Mouse (Mus musculus): Measurements from ENCODE around the gene Pde6b.

DNA sequence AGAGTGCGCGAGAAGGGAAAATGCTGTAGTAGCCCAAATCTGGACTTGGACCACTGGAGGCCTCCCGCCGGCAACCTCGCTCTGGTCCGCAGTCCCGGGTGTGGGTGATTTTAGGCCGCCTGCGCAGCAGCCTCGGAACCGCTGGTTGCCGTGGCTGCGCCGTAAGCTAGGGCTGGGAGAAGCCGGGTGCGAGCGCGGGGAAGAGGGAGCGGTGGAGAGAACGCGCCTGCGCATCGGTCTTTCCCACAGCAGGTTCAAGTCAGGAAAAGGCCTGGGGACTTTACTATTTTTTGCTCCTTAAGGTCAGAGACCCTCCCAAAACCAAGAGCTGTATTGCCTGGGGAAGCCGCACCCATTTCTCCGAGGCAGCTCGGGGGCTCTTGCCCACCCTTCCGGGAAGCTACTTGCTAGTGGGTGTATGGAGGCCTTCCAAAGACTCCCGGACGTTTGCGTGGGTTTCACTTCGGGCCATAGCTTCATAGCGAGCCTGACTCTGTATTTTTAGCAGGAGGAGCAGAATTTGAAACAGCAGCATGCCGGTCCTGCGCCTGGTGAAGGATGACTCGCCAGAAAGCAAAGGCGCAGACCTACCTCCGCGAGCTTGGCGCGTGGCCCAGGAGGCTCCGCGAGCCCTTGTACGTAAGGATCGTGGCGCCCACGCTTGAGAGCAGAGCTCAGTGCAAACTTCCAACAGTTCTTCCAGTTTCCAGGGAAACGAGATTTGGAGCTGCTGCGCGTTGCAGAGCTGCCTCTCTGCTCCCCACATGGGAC is 19.2 kb upstream of the Pde6b start:
- TF ChIP-seq CEBPB (IDR thresholded peaks at IDR 0.05; ENCODE audit: insufficient read depth, poor library complexity, severe bottlenecking) = no peak
- TF ChIP-seq MYOD1 (IDR thresholded peaks at IDR 0.05; ENCODE audit: control insufficient read depth in 1 of 3, insufficient read length in 2 of 3, low read depth in 2 of 3) = no peak
- TF ChIP-seq POLR2A (IDR thresholded peaks at IDR 0.05; ENCODE audit: insufficient read length, low read depth) = no peak
- TF ChIP-seq USF1 (IDR thresholded peaks at IDR 0.05; ENCODE audit: low read depth) = no peak
